Mouse (Mus musculus) megakaryocyte, embryonic 14.5 days (primary cell): Measurements from ENCODE around the gene Omp. TPM values are rescaled to one million over a fixed set of nuclear protein-coding genes. Genes with fewer than 3 reads are reported as not detected.
A peak's percentile ranks its signal among the peaks of the same experiment; 100 is the strongest.

ENCODE experiments used
- H3K27me3 ChIP-seq: replicated peaks from 2 replicates; pipeline ENCODE3; 2012; ENCODE audit warnings: inconsistent platforms
- H3K36me3 ChIP-seq: replicated peaks from 2 replicates; pipeline ENCODE3; 2012; ENCODE audit warnings: low read length, inconsistent platforms, mixed read lengths
- H3K4me1 ChIP-seq: 2 replicates; pipeline ENCODE4 v1.6.1; 2012; ENCODE audit warnings: inconsistent platforms
- H3K4me3 ChIP-seq: replicated peaks from 2 replicates; pipeline ENCODE3; 2012; ENCODE audit warnings: moderate library complexity, mild to moderate bottlenecking, inconsistent platforms
- H3K9me3 ChIP-seq: 2 replicates; pipeline ENCODE4 v1.6.1; 2012; ENCODE audit warnings: inconsistent platforms
- FLI1 ChIP-seq: IDR thresholded peaks from 2 replicates; pipeline ENCODE4 v1.6.1; 2012; ENCODE audit warnings: low read length, inconsistent platforms, mixed read lengths
- GATA1 ChIP-seq: IDR thresholded peaks from 3 replicates; pipeline ENCODE4 v1.6.1; 2012; ENCODE audit warnings: mixed read lengths, low read length, inconsistent platforms, borderline replicate concordance
- polyA plus RNA-seq: library from polyadenylated mRNA; stranded (reverse); fragments of >175 nt; gene quantifications from 2 replicates; pipeline ENCODE4 v1.2.3, GENCODE M21; 2012; ENCODE audit warnings: low replicate concordance; ENCODE audit not compliant: insufficient read depth

The Omp gene
- polyA plus RNA-seq, 1 experiment = 0.29 TPM

DNA sequence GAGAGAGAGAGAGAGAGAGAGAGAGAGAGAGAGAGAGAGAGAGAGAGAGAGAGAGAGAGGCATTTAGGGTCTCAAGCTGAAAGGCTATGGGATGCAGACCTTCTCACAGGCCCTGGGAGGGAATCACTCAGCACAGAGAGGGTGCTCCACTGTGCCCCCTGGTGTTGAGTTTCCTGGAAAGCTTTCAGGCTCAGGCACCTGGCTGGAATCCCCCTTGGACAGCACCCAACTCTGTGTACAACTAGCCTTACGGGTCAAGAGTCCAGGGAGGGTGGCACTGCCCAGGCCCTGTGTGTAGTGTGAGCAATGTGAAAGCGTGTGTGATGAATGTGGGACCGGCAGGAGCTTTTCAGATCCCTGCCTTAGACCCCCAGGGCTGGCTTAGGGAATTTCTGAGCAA, 4.1 kb downstream of the Omp start:
- TF ChIP-seq GATA1 (no peak), FLI1 (no peak)

GRCm38 (mm10) chr7:98140597-98140996, 4.7 kb downstream of the Omp start:
- Histone ChIP-seq H3K4me1 (peaks cover 70% of the 10 kb centered on the region), H3K36me3 (peaks cover 90% of the 10 kb centered on the region), H3K27me3 (peaks cover 3% of the 10 kb centered on the region), H3K9me3 (no peaks in the 10 kb centered on the region), H3K4me3 (no peak overlapping the region)
- no peak for TF ChIP-seq GATA1
- TF ChIP-seq FLI1 = no peak

More for the DNA sequence above, 4.1 kb downstream of the Omp start:
- peaks cover 90% of the 10 kb centered on the region for H3K36me3 ChIP-seq
- H3K4me3 ChIP-seq = no peak overlapping the region
- H3K27me3 ChIP-seq = peaks cover 3% of the 10 kb centered on the region
- H3K9me3 ChIP-seq = no peaks in the 10 kb centered on the region
- H3K4me1 ChIP-seq = peaks cover 76% of the 10 kb centered on the region

DNA sequence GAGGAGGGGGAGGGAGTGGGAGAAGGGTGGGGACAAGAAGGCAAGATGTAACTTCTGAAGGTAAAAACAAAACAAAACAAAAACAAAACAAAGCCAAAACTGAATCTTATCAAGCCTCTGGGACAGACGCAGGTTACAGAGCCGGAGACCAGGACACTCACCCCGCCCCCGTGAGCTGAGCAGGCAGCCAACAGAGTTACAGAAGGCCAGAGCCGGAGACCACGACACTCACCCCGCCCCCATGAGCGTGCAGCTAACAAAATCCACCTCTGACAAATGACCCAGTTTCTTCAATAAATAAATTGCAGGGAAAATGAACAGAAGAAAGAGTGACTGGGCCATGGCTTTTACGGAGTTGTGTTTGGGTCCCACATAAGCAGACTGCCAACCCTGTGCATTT, 6.1 kb downstream of the Omp start:
- H3K4me1 ChIP-seq = peaks cover 57% of the 10 kb centered on the region
- no peak overlapping the region for H3K4me3 ChIP-seq

GRCm38 (mm10) chr7:98137995-98138394, 7.3 kb downstream of the Omp start:
- H3K36me3 ChIP-seq = peaks cover 77% of the 10 kb centered on the region

More for the DNA sequence above, 6.1 kb downstream of the Omp start:
- Histone ChIP-seq H3K36me3 (peaks cover 87% of the 10 kb centered on the region), H3K27me3 (peaks cover 3% of the 10 kb centered on the region), H3K9me3 (no peaks in the 10 kb centered on the region)
- no peak for TF ChIP-seq GATA1
- TF ChIP-seq FLI1 = no peak

DNA sequence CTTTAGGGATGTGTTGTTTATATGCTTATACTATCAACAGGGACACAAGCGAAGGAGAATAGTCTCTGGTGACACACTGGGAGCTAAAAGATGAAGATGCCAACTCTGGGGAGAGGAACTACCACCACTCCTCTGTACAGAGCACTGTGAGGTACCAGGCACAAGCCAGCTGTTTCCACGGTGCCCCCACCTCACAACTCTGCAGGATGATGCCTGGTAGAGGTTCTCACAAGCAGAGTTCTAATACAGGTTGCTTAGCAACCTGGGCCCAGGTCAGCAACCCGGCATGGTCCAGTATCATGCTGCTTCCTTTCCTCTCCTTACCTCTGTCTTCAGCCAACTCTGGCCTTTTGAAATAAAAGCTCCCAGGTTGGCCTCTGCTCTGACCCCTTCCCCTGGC, 7.7 kb downstream of the Omp start:
- H3K4me3 ChIP-seq = no peak overlapping the region
- no peaks in the 10 kb centered on the region for H3K27me3 ChIP-seq
- TF ChIP-seq GATA1 = no peak
- no peak for TF ChIP-seq FLI1
- peaks cover 77% of the 10 kb centered on the region for H3K36me3 ChIP-seq
- H3K9me3 ChIP-seq = no peaks in the 10 kb centered on the region
- peaks cover 40% of the 10 kb centered on the region for H3K4me1 ChIP-seq

More at GRCm38 (mm10) chr7:98137995-98138394, 7.3 kb downstream of the Omp start:
- H3K27me3 ChIP-seq = no peaks in the 10 kb centered on the region
- H3K4me3 ChIP-seq = no peak overlapping the region
- H3K4me1 ChIP-seq = peaks cover 44% of the 10 kb centered on the region
- no peaks in the 10 kb centered on the region for H3K9me3 ChIP-seq
- no peak for TF ChIP-seq FLI1
- TF ChIP-seq GATA1 = no peak

- peak overlapping the region; percentile 2 for H3K4me3 ChIP-seq
These were observed 13.6 kb downstream of the Omp start for GRCm38 (mm10) chr7:98131751-98132150.

GRCm38 (mm10) chr7:98125473-98125872, 19.8 kb downstream of the Omp start:
- H3K27me3 ChIP-seq = no peaks in the 10 kb centered on the region
- TF ChIP-seq FLI1 (no peak), GATA1 (no peak)
- H3K4me3 ChIP-seq = no peak overlapping the region
- peaks cover 90% of the 10 kb centered on the region for H3K36me3 ChIP-seq
- H3K9me3 ChIP-seq = no peaks in the 10 kb centered on the region
- peaks cover 35% of the 10 kb centered on the region for H3K4me1 ChIP-seq

More at GRCm38 (mm10) chr7:98131751-98132150, 13.6 kb downstream of the Omp start:
- H3K9me3 ChIP-seq = no peaks in the 10 kb centered on the region
- peaks cover 87% of the 10 kb centered on the region for H3K36me3 ChIP-seq
- peaks cover 6% of the 10 kb centered on the region; the same call in 1 of the 2 replicates for H3K4me1 ChIP-seq
- TF ChIP-seq FLI1 (no peak), GATA1 (no peak)
- H3K27me3 ChIP-seq = no peaks in the 10 kb centered on the region

DNA sequence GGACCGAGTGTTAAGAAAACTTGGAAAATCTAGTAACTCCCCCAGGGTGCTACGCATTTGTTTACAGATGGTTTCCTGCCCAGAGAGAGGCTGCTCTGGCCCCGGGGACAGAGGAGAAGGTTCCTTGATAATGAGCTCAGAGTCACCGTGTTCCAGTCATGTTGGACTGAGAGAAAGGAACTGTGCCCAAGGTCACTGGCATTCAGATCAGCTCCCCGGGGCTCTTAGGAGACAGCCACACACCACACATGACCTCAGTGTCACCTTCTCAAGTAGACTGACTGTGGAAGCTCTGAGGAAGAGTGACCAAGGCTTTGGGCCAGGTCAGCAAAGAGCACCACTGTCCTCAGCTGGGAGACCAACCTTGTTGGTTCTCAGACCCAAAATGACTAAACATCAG, 20.6 kb downstream of the Omp start:
- peaks cover 82% of the 10 kb centered on the region for H3K36me3 ChIP-seq
- peaks cover under 1% of the 10 kb centered on the region for H3K27me3 ChIP-seq
- TF ChIP-seq GATA1 (no peak), FLI1 (no peak)
- H3K9me3 ChIP-seq = no peaks in the 10 kb centered on the region
- H3K4me3 ChIP-seq = no peak overlapping the region
- H3K4me1 ChIP-seq = peaks cover 43% of the 10 kb centered on the region

DNA sequence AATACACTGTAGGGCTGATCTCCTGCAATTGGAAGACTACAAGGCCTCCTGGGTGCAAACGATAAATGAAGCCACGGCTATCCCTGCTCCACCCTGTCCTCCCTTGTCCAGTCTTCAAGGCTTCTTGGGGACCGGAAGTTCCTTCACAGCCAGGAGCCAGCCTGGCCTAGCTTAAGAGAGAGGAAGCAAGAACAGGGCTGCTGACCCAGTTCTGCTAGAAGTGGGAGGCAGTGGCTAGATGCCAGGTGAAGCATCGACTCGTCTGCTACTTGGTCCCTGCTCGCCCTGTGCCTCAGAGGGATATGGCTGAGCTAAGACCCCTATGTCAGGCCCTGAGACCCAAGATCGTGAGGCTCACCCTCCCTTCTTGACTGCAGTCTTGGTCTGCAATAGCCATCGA, 23.6 kb downstream of the Omp start:
- peaks cover 20% of the 10 kb centered on the region for H3K27me3 ChIP-seq
- H3K9me3 ChIP-seq = no peaks in the 10 kb centered on the region
- no peak for TF ChIP-seq FLI1
- TF ChIP-seq GATA1 = no peak
- no peak overlapping the region for H3K4me3 ChIP-seq
- peaks cover 52% of the 10 kb centered on the region for H3K36me3 ChIP-seq
- H3K4me1 ChIP-seq = peaks cover 62% of the 10 kb centered on the region

- Histone ChIP-seq H3K4me3 (no peak overlapping the region), H3K4me1 (peaks cover 67% of the 10 kb centered on the region), H3K27me3 (peaks cover 25% of the 10 kb centered on the region), H3K9me3 (no peaks in the 10 kb centered on the region), H3K36me3 (peaks cover 47% of the 10 kb centered on the region)
- no peak for TF ChIP-seq FLI1
- no peak for TF ChIP-seq GATA1
These were observed 24.1 kb downstream of the Omp start for GRCm38 (mm10) chr7:98121241-98121640.

GRCm38 (mm10) chr7:98120325-98120724, 25.0 kb downstream of the Omp start:
- peaks cover 64% of the 10 kb centered on the region for H3K4me1 ChIP-seq
- peaks cover 38% of the 10 kb centered on the region for H3K36me3 ChIP-seq
- no peaks in the 10 kb centered on the region for H3K9me3 ChIP-seq
- no peak for TF ChIP-seq GATA1
- TF ChIP-seq FLI1 = no peak
- H3K27me3 ChIP-seq = peaks cover 33% of the 10 kb centered on the region
- peak overlapping the region; percentile 89 for H3K4me3 ChIP-seq
